Mouse (Mus musculus) 3T3-L1 (cell line): ENCODE results near the gene Fer.
A peak's percentile ranks its signal among the peaks of the same experiment; 100 is the strongest.

Experiments
- DNase-seq: peaks from one replicate; pipeline ENCODE4 v3.0.0-alpha.2; 2015; ENCODE audit warnings: low read depth, low spot score

The Fer gene

DNA sequence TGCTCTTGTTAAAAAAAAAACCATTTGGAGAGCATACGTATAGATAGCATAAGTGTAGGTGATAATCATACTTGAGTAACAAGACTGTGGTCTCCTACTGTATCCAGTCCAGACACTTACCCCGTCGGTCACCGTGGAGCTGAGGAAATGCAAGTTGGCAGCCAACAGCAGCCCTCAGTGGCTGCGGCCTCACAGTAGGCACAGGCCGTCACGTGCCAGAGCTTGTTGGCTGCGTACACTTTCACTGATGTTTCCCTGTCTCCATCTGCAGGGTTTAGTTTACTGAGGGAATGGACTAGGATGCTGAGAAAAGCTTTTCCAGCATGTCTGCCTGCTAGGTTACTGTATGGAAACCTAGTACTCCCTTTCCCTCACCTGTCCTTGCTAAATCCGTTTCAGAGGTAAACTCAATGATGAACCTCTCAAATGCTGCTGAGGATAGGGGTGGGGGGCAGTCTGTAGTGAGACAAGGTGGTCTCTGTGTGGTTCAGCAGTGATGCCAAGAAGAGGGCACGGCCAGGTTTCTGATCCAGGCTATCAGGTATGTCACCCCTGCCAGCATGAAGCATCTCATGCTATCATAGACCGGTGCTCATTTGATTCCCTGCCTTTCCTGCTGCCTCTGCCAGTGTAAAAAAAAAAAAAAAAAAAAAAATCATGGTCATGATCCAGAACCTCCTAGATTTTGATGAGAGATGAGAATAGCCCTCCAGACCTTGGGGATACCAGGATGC, 224.2 kb downstream of the Fer start:
- DNase-seq, result no peak

DNA sequence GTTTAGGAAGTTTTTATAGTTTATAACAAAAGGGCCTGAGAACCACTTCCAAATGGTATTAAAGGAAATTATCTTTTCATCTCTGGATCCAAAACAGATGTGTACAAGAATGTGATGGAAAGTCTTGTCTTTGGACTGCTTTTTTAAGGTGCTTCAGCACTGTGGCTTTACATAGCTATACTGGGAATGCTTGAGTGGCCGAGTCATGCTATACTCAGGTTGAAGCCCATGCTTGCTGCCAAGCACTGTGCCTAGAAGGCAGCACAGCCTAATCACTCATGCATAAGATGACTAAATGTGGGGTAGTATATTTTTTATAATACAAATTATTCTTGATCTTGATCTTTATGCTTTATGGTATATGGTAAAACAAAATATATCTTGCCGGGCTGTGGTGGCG, 225.0 kb downstream of the Fer start:
- peak; percentile 85 for DNase-seq

DNA sequence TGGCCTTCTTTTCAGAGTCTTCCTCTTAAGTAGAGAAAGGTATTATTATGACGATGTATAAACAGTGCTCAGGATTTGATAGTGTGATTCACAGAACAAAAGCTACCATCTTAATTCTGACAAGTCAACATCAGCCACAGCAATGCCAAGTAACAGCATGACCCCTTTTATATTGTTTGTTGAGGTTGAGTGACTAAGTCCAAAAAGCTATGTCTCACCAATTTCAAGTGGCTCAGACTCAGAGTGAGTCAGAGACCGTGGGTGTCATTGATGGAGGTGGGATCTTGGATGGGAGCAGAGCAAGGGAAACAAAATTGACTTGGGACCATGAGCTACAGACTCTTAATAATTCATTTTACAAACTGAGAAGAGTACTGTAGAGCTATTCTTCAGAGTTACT, 230.9 kb downstream of the Fer start:
- peak; percentile 90 for DNase-seq

DNA sequence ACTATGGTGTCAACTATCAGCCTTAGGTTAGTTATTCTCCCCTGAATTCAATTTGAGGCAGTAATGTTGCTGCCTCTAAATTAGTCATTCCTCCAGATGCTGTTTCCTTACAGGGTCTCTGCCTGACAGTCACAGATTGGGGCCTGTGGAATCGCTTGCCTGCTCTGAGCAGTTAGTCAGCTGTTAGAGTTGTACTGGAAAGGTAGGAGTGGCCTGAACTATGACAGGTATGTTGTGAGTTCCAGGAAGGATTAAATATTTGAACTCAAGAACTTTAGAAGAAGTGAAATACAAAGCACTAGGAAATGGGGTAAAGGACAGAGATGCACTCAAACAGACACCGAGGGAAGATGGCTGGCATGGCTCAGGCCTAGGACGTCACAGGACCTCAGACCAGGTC, 233.9 kb downstream of the Fer start:
- DNase-seq, result no peak

DNA sequence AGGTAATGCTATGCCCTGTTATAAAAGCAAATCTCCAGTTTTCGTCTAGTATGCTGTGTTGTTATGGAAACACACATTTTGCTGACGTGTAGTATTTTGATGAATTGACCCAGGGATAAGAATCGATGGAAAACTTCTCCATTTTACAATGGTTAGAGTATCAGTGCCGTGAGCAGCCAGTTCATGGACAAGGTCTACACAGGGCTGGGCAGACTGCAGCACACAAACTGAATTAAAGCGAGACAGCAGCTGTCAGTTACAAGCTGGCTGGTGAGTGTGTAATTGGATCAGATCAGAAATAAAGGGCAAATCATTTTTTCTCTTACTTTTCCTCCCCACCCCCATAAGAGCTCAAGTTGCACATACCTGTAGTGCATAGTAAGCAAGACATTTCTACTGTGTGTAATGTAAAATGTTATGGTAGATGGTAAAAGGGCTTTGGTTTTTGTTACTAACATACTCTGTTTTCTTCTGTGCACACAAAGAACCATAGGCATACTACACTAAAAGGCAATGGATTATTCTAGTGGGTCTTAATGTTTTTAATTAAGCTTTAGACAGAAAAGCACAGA, 235.0 kb downstream of the Fer start:
- DNase-seq, result no peak

DNA sequence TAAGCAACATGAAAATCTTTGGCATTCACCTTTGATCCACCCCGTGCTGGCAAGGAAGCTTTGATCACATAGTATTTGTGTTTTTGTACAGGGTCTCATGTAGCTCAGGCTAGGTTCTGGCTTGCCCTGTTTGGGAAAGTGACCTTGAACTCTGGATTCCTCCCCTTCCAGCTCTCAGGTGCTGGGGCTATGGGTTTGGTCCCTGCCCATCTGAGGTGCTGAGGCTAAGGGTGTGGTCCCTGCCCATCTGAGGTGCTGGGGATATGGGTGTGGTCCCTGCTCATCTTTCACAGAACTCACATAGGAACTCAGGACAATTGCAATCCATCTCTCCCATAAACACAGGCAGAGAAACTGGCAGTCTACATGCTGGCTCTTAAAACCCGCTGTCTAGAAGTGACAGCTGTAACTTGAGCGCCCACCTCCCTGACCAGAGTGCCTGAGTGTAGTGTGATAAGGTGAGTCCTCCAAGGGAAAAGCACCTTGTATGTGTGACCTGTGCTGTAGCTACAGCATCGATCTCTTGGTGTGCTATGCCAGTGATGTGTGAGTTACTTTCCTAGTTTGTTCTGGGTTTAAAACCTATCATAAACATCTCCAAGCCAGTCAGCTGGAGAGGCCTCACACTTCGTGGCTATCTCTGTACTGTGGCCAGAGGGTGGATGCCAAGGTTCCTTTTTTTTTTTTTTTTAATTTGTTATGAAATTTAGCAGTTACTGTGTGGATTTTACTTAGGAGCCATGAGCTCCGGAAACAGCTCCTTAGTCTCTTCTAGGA, 236.7 kb downstream of the Fer start:
- no peak for DNase-seq

DNA sequence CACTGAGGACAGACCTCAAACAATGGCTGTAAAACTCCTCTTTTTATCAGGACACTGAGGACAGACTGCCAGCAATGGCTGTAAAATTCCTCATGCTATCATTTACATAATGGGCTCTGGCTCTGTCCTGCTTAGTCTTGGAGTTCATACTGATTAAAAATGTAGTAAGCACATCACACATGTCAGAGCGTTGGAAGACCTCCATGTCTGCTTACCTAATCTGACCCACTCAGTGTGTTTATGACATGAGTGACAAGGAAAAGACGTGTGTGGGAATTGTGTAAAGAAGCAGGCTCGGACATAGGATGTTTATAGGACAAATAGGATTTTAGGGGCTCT, 237.3 kb downstream of the Fer start:
- DNase-seq, result no peak

DNA sequence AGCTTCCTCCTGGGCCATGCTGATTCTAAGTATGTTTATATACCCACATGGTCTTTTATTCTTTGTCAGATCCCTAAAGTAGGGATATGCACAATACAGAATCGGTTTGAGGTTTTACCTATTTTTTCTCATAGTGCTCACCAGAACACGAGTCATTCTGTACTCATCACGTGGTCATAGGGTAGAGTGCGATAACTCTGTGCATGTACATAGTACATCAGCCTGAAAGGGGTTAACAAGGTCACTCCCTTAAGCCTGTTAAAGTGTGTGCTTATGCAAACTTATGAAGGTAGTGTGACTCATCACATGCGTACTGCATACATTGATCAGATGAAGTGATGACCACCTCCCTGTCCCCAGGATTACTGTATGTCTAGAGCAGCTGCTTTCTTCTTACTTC, 245.9 kb downstream of the Fer start:
- DNase-seq, result peak; percentile 63

DNA sequence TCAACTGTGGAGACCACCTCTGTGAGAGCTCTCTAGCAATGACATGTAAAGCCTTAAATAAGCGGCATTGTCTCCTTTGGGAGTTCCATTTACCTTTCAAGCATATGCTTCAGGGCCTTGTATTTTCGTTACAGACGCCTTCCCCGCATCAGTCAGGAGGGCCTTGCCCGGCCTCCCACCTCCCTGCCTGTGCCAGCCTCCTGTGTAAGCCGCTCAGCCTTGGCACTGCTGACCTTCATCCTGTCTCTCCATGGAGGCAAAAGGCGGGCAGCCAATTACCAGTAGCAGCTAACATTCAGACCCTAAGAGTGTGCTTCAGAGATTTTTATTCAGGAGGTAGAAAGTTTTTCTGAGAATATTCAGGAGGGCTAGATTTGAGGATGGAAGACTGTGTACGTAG, 247.0 kb downstream of the Fer start:
- no peak for DNase-seq

DNA sequence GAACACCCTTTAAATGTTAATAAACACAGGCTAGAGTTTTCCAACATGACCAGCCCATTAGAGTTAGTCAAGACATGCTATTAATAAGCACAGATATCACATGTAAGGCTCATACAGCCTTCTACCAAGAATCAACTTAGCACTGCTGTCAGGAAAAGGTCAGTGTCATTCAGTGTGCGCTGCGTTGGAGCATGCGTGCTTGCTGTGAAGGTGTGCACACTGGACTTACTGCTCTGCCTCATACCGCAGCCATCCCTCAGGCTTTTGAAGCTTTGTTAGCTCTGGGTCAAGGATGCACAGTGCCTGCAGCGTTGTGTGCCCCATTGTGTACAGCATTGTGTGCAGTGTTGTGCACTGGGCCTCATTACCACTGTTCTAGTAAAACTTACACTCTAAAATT, 250.8 kb downstream of the Fer start:
- no peak for DNase-seq

DNA sequence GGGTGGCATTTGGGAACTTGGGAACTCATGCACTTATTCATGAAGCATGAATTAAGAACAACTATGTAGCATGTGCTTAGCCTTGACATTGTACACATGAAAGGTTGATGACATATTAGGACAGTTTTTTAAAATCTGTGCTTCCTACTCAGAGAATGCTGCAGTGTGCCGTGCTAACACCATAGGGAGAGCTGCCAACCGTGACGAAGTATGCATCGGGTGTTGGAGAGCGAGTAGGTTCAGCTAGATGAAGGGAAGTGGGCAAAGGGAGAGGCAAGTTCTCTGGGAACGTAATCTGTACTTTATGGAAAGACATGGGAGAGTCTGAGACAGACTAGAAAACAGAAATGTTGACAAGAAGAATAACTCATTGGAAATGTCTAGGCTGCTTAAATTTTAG, 253.9 kb downstream of the Fer start:
- DNase-seq, result no peak

DNA sequence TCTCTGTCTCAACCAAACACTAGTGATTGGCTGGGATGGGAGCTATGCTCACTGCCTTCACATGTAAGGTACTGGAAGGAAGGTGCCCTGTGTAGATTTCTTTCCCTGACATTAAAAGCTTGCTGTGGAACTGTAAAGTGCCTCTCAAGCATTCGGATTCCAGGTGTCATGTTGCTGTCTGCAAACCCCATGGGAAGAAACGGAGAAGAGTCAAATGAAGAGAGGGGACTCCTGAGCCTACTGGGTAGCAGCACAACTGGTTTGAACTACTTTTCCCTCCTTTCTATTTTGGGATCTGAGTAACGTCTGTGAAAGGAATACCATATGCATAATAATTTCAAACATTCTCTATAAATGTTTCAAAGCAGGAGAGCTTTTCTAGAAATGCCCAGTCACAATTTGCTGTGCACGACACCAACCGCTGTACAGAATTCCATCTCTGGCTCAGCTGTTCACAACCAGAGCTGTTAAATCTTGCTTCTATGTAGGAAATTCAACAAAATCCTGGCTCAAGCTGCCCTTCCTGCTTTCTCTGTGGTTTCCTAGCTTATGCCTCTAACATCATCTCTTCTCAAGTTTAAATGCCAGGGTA, 256.9 kb downstream of the Fer start:
- DNase-seq, result no peak

DNA sequence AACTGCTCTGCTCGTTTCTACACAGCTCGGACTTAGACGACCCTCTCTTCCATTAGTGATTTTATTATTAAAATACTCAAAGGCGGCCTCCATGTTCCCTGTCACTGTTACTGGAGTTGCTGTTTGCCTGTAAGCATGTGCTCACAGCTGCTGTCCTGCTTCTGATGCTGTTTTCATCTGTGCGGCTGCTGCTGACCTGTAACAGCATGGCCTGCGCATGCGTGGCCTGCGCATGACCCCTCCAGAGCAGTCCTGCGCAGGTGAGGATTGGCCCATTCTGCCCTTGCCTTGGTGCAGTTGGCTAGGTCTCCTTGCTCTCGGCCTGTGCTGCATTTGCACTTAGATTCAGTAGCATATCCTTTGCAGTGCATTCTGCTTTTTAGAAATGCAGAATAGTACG, 259.7 kb downstream of the Fer start:
- DNase-seq, result no peak

DNA sequence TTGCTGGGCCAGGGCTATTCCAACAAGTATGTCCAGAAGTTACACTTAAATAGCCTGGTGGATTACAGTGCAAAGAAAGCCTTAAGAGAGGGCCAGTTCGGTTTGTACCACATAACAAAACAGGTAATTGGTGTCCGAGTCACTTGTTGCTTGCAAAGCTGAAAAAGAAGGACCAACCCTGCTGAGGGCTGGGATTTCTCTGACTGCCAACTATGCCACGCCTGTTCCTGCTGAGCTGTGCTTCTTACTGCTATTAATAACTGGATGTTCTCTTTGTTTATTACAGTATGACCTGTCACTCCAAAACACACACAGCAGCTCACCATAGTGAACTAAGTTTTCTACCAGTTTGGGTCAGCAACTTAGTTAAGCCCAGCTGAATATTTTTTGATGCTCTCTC, 260.9 kb downstream of the Fer start:
- peak; percentile 35 for DNase-seq

DNA sequence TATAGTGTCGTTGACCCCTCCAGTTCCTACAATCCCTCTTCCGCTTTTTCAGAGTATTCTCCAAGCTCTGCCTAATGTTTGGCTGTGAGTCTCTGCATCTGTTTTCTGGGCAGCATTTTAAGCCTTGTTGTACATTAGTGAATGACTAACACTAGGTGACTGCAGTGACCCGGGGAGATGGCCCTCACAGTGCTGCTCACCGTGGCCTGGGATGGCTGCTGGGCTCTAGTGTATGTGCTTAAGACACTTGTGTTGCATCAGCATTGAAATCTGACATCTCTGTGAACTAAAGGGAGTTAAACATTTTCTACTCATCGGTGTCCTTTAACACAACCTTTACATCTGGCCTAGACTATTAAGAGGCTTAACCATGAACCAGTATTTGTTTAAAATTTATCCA, 264.0 kb downstream of the Fer start:
- no peak for DNase-seq

DNA sequence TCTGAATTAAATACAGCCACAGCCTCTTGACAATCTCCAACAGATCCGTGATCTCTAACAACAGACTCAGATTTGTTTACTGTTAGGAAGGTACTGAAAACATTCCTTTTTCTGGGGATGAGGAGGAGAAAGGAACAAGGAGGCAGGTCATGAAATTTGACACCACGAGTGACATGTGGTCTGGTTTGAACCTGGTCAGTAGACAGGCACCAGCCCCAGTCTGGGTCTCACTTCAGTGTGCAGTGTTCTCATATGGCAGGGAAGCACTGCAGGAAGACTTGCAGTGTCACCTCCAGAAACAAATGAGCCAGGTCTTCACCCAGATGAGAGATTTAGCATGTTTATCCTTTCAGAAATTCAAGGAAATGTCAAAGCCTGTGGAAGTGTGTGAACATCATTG, 266.9 kb downstream of the Fer start:
- DNase-seq, result no peak

DNA sequence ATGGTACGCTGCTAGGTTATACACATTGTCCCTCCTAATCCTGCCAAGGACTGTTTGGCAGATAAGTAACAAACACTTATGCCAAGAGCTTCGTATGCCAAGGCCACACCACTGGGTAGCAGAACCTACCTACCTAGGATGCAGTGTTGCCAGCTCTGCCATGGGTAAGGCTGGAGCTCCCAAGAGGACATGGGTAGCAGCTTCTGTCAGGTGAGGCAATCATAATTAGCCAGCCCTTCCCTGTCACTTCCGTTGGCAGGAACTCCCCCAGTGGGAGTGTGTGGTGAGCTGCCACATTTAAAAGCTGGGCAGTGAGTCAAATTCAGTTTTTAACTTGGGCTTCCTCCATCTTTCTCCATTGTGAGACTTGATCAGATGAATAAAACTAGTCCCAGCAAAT, 267.5 kb downstream of the Fer start:
- DNase-seq, result peak; percentile 38

DNA sequence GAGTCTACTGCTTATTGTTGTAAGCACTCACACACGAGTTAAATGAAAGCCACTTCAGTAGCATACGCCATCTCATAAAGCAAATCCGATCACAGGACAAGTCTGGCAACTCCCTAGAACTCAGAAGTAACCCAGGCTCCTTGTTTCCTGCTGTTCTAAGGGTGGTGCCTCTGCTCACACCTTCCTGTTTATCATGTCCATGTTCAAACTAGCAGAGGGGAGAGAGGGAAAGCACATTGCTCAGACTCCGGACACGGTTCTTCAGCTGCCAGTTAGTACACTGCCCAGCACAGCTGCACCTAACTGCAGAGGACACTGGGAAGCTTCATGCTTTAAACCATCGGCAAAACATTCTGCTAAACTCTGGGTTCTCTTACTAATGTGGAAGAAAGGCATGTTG, 269.3 kb downstream of the Fer start:
- no peak for DNase-seq

DNA sequence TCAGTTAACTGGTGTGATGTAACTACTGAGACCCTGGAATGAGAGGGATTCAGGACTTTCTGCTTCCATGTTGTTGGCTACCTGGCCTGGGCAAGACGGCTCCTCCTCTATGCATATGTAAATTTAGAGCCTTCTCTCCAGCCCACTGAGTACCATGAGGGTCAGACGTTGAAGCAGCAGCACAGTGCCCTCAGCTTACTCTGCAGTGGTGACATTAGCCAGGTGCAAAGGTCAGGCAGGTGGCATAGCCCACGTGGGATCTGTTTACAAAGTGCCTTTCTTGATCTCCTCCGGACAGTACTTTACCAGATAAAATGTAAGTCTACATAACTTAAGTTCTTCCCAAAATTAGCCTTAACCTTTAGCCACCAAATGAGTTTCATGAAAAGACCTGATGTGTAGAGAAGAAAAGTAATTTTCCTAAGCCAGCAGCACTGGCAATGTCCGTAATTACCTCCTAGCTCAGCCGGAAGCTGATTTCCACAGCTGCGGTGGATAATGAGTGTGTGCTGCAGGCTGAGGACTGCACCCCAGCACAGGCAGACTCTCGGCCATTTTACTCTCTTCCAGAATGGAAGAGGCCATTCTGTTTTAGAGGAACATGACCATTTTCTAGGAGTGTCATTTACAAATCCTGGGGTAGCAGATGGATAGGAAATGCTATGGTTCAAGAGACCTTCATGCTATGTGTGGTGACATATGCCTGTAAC, 273.2 kb downstream of the Fer start:
- DNase-seq, result no peak

DNA sequence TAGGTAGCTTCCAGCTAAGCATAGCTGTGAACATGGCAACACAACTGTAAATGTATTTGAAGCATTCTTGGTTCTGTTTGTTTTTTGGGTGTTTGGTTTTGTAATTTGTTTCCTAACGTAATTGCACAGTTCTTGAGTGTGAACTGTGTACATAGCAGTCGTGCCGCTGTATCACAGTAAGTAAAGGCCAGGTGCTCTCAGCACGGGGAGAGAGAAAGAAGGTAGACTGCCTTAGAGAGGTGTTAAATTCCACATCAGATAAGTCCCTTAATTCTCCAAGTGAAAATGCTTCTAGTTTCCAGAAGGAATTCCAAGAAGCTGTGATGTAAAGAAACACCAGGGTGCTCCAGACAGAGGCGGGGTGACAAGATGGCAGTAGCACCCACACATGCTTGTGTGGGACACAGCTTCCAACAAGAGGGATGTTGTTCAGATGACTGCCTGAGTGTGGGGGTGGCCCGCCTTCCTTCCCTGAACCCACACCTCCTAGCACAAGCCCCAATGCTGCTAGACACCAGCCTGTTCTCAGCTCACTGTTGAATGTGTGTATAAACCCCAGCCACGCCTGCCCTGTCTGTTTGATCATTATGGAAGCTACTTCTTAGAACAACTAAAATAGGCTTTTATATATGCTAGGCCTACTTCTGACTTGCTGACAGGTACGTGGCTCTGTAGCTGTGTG, 275.3 kb downstream of the Fer start:
- DNase-seq, result no peak

DNA sequence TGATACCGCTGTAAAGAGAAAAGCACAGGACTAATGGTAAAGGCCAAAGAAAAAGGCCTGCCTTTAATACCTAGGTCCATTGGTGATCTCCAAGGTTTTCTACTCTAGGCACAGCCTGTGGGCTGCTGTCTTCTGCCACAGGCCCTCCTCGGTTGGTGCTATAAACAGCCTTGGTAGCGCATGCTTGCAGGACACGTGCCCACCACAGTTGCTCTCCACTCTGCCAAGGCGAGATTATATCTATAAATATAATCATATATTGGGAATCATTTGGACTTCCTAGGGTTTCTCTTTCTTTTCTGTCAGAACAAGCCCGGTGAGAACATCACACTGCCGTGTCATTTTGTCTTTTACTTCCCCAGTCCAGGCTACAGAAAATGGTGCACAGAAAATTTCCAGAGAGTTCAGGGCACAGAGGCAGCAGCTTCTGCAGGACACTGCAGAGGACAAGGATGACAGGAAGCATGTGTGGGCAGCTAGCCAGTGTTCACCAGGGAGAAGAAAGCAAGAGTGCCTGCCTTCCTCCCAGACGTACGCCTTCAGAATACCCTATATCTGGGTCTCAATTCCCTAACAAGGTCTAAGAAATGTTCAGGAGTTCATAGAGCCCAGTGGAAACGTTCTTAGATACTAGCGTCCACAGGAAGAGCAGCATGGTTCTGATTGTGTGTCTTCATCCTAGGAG, 276.5 kb downstream of the Fer start:
- DNase-seq, result no peak
